Mouse (Mus musculus): Measurements from ENCODE around the gene Mettl16. TPM values are rescaled to one million over a fixed set of nuclear protein-coding genes. Genes with fewer than 3 reads are reported as not detected.

The Mettl16 gene
- 10 to 100 TPM; 10.5 to 14.6 TPM for total RNA-seq (2021)
- long read RNA-seq, experiment 1, full-length matches to known transcripts, result 10 of 16 reads
- long read RNA-seq, experiment 1, partial matches to known transcripts, result 1 of 16 reads
- long read RNA-seq, experiment 1, other reads (novel, unspliced or antisense), result 5 of 16 reads
- long read RNA-seq, experiment 2, full-length matches to known transcripts, result 13 of 16 reads
- long read RNA-seq, experiment 2, partial matches to known transcripts, result 1 of 16 reads
- long read RNA-seq, experiment 2, other reads (novel, unspliced or antisense), result 2 of 16 reads

- DNase-seq (ENCODE audit: low spot score in 2 of 2), result peak; percentile 78 to 91
These were observed at the start of gene Mettl16 for GRCm38 (mm10) chr11:74770595-74771207. TSS of gene Mettl16 (plus strand) at chr11:74770830.

- no peak for DNase-seq (ENCODE audit: low spot score in 2 of 2)
These were observed 49.5 kb upstream of the Mettl16 start for GRCm38 (mm10) chr11:74721141-74721540.

- no peak for DNase-seq (ENCODE audit: low spot score in 2 of 2)
These were observed 48.7 kb upstream of the Mettl16 start for GRCm38 (mm10) chr11:74721971-74722370.

GRCm38 (mm10) chr11:74723357-74724234 is 47.0 kb upstream of the Mettl16 start:
- peak; percentile 77 to 87 for DNase-seq (ENCODE audit: low spot score in 2 of 2)

GRCm38 (mm10) chr11:74724235-74724791 is 46.3 kb upstream of the Mettl16 start, which contains the start of gene Pafah1b1:
TSS of gene Pafah1b1 (minus strand) at chr11:74724670.
- peak; percentile 95 to 97 for DNase-seq (ENCODE audit: low spot score in 2 of 2)

- no peak for DNase-seq (ENCODE audit: low spot score in 2 of 2)
These were observed 45.4 kb upstream of the Mettl16 start for GRCm38 (mm10) chr11:74725181-74725580.

- DNase-seq (ENCODE audit: low spot score in 2 of 2), result no peak
These were observed 35.7 kb upstream of the Mettl16 start for GRCm38 (mm10) chr11:74734917-74735316.

- DNase-seq (ENCODE audit: low spot score in 2 of 2), result no peak
These were observed 32.8 kb upstream of the Mettl16 start for GRCm38 (mm10) chr11:74737861-74738260.

- DNase-seq (ENCODE audit: low spot score in 2 of 2), result peak in 1 of 2 experiments; percentile 23
These were observed 22.6 kb upstream of the Mettl16 start for GRCm38 (mm10) chr11:74748022-74748421.

GRCm38 (mm10) chr11:74749241-74749640 is 21.4 kb upstream of the Mettl16 start:
- no peak for DNase-seq (ENCODE audit: low spot score in 2 of 2)

GRCm38 (mm10) chr11:74750662-74751351 is 19.8 kb upstream of the Mettl16 start:
- no peak for DNase-seq (ENCODE audit: low spot score in 2 of 2)

- DNase-seq (ENCODE audit: low spot score in 2 of 2), result no peak
These were observed 19.1 kb upstream of the Mettl16 start for GRCm38 (mm10) chr11:74751352-74752066.

GRCm38 (mm10) chr11:74756631-74757030 is 14.0 kb upstream of the Mettl16 start:
- no peak for DNase-seq (ENCODE audit: low spot score in 2 of 2)

- DNase-seq (ENCODE audit: low spot score in 2 of 2), result no peak
These were observed 9.5 kb upstream of the Mettl16 start for GRCm38 (mm10) chr11:74761011-74761705.

GRCm38 (mm10) chr11:74763960-74764625 is 6.5 kb upstream of the Mettl16 start:
- DNase-seq (ENCODE audit: low spot score in 2 of 2), result no peak

- no peak for DNase-seq (ENCODE audit: low spot score in 2 of 2)
These were observed 3.2 kb upstream of the Mettl16 start for GRCm38 (mm10) chr11:74767469-74767868.

GRCm38 (mm10) chr11:74768045-74768444 is 2.6 kb upstream of the Mettl16 start:
- peak in 1 of 2 experiments; percentile 27 for DNase-seq (ENCODE audit: low spot score in 2 of 2)

- DNase-seq (ENCODE audit: low spot score in 2 of 2), result no peak
These were observed 593 bp upstream of the Mettl16 start for GRCm38 (mm10) chr11:74770037-74770436.

- DNase-seq (ENCODE audit: low spot score in 2 of 2), result no peak
These were observed 604 bp downstream of the Mettl16 start for GRCm38 (mm10) chr11:74771234-74771633.
